Mouse (Mus musculus) intestine, embryonic 15.5 days (tissue): ENCODE data around the gene Zfp654. TPM values are rescaled to one million over a fixed set of nuclear protein-coding genes. Genes with fewer than 3 reads are reported as not detected.

Experiments used
- ATAC-seq: fragments of 200-750 bp; cut with Nextera tagmentation; 2 replicates; pipeline ENCODE4 v1.8.0; 2017; ENCODE audit warnings: moderate TSS enrichment, moderate library complexity
- H3K27ac ChIP-seq: fragments of 300-500 bp; sonication (generic); 2 replicates; pipeline ENCODE4 v1.5.1; 2015; ENCODE audit warnings: mild to moderate bottlenecking, inconsistent platforms
- H3K27me3 ChIP-seq: fragments of 300-500 bp; sonication (generic); replicated peaks from 2 replicates; pipeline ENCODE4 v1.6.1; 2015; ENCODE audit warnings: inconsistent platforms
- H3K36me3 ChIP-seq: fragments of 300-500 bp; sonication (generic); 2 replicates; pipeline ENCODE4 v1.6.1; 2015; ENCODE audit warnings: inconsistent platforms
- H3K4me1 ChIP-seq: fragments of 300-500 bp; sonication (generic); replicated peaks from 2 replicates; pipeline ENCODE4 v1.6.1; 2015; ENCODE audit warnings: inconsistent platforms
- H3K4me2 ChIP-seq: fragments of 300-500 bp; sonication (generic); replicated peaks from 2 replicates; pipeline ENCODE4 v1.6.1; 2015; ENCODE audit warnings: mild to moderate bottlenecking, inconsistent platforms
- H3K4me3 ChIP-seq: fragments of 300-500 bp; sonication (generic); replicated peaks from 2 replicates; pipeline ENCODE4 v1.5.1; 2015; ENCODE audit warnings: inconsistent platforms
- H3K9ac ChIP-seq: fragments of 300-500 bp; sonication (generic); 2 replicates; pipeline ENCODE4 v1.6.1; 2015; ENCODE audit warnings: inconsistent platforms
- H3K9me3 ChIP-seq: fragments of 300-500 bp; sonication (generic); 2 replicates; pipeline ENCODE4 v1.6.1; 2016; ENCODE audit warnings: inconsistent platforms
- WGBS: fragments of 180-500 bp; shearing (Covaris S2); methylation state at CpG from one replicate; pipeline ENCODE4 v1.1.7; 2015; 5-methylcytosine and 5-hydroxymethylcytosine counted together
- polyA plus RNA-seq: library from polyadenylated mRNA; unstranded; fragments of >200 nt; fragmentation: Nextera tagmentation; extraction: Ambion mirVana; gene quantifications from 2 replicates; pipeline ENCODE4 v1.2.1, GENCODE M21; 2015

Gene Zfp654
- polyA plus RNA-seq = 4.6 and 5.5 TPM in 2 replicates

GRCm38 (mm10) chr16:64851563-64852362 is at the start of gene Zfp654, which contains the start of gene Cggbp1:
Zfp654 (minus strand) TSS chr16:64851652.
Cggbp1 (plus strand) TSS chr16:64851996.
- ATAC-seq = peak; percentile 99

GRCm38 (mm10) chr16:64899084-64899483 is 47.6 kb upstream of the Zfp654 start:
- Histone ChIP-seq H3K27me3 (no peaks in the 10 kb centered on the region), H3K4me2 (no peak overlapping the region), H3K36me3 (no peaks in the 10 kb centered on the region), H3K4me3 (no peak overlapping the region), H3K27ac (no peak overlapping the region), H3K9me3 (no peaks in the 10 kb centered on the region), H3K4me1 (no peaks in the 10 kb centered on the region), H3K9ac (no peak overlapping the region)
- ATAC-seq = no peak
- 72% methylated on average over 2 of the region's 2 CpGs for WGBS

More at GRCm38 (mm10) chr16:64851563-64852362, at the start of gene Zfp654, which contains the start of gene Cggbp1:
- Histone ChIP-seq H3K36me3 (peaks cover 7% of the 10 kb centered on the region), H3K4me1 (peaks cover 7% of the 10 kb centered on the region), H3K27me3 (no peaks in the 10 kb centered on the region), H3K9me3 (no peaks in the 10 kb centered on the region), H3K4me3 (peak within 1 kb of the TSS; percentile 92), H3K4me2 (peak within 1 kb of the TSS; percentile 76), H3K9ac (peak within 1 kb of the TSS; percentile 96), H3K27ac (peak within 1 kb of the TSS; percentile 99)
- under 1% methylated on average over 75 of the region's 85 CpGs for WGBS

- H3K36me3 ChIP-seq = no peaks in the 10 kb centered on the region
- no peak overlapping the region for H3K9ac ChIP-seq
- ATAC-seq = no peak
- peaks cover 2% of the 10 kb centered on the region; the same call in 1 of the 2 replicates for H3K4me1 ChIP-seq
- H3K27me3 ChIP-seq = no peaks in the 10 kb centered on the region
- H3K4me3 ChIP-seq = no peak overlapping the region
- H3K27ac ChIP-seq = no peak overlapping the region
- no peak overlapping the region for H3K4me2 ChIP-seq
- no peaks in the 10 kb centered on the region for H3K9me3 ChIP-seq
- 94% methylated on average over 3 of the region's 3 CpGs for WGBS
Observed at GRCm38 (mm10) chr16:64889496-64889895, 38.0 kb upstream of the Zfp654 start.

- Histone ChIP-seq H3K9ac (no peak overlapping the region), H3K4me3 (no peak overlapping the region), H3K36me3 (no peaks in the 10 kb centered on the region), H3K4me1 (peaks cover 6% of the 10 kb centered on the region; the same call in 1 of the 2 replicates), H3K27ac (no peak overlapping the region), H3K4me2 (no peak overlapping the region), H3K9me3 (no peaks in the 10 kb centered on the region), H3K27me3 (no peaks in the 10 kb centered on the region)
- ATAC-seq = no peak
- 51% methylated on average over 4 of the region's 4 CpGs for WGBS
Observed at GRCm38 (mm10) chr16:64885547-64885946, 34.1 kb upstream of the Zfp654 start.

GRCm38 (mm10) chr16:64885142-64885541 is 33.7 kb upstream of the Zfp654 start:
- 43% methylated on average over 3 of the region's 3 CpGs for WGBS
- no peak overlapping the region for H3K27ac ChIP-seq
- no peak for ATAC-seq

GRCm38 (mm10) chr16:64884420-64884838 is 33.0 kb upstream of the Zfp654 start:
- H3K27ac ChIP-seq = no peak overlapping the region
- peak; percentile 48 for ATAC-seq
- no peak overlapping the region for H3K4me2 ChIP-seq
- no peaks in the 10 kb centered on the region for H3K27me3 ChIP-seq
- WGBS = 2% methylated on average over 3 of the region's 3 CpGs
- no peaks in the 10 kb centered on the region for H3K36me3 ChIP-seq
- no peak overlapping the region for H3K9ac ChIP-seq
- H3K9me3 ChIP-seq = no peaks in the 10 kb centered on the region
- peaks cover 6% of the 10 kb centered on the region; the same call in 1 of the 2 replicates for H3K4me1 ChIP-seq
- no peak overlapping the region for H3K4me3 ChIP-seq

More at GRCm38 (mm10) chr16:64885142-64885541, 33.7 kb upstream of the Zfp654 start:
- Histone ChIP-seq H3K36me3 (no peaks in the 10 kb centered on the region), H3K27me3 (no peaks in the 10 kb centered on the region), H3K9ac (no peak overlapping the region), H3K4me3 (no peak overlapping the region), H3K4me2 (no peak overlapping the region), H3K9me3 (no peaks in the 10 kb centered on the region), H3K4me1 (peaks cover 6% of the 10 kb centered on the region; the same call in 1 of the 2 replicates)

GRCm38 (mm10) chr16:64883896-64884295 is 32.4 kb upstream of the Zfp654 start:
- no peaks in the 10 kb centered on the region for H3K9me3 ChIP-seq
- H3K4me3 ChIP-seq = no peak overlapping the region
- no peak overlapping the region for H3K4me2 ChIP-seq
- no peak for ATAC-seq
- peaks cover 6% of the 10 kb centered on the region; the same call in 1 of the 2 replicates for H3K4me1 ChIP-seq
- no peak overlapping the region for H3K9ac ChIP-seq
- WGBS = 51% methylated on average over 5 of the region's 5 CpGs
- no peaks in the 10 kb centered on the region for H3K27me3 ChIP-seq
- H3K27ac ChIP-seq = 0 out of 2 replicates have a peak overlapping the region, but pooled peaks have one; percentile 4
- no peaks in the 10 kb centered on the region for H3K36me3 ChIP-seq

GRCm38 (mm10) chr16:64881442-64881841 is 30.0 kb upstream of the Zfp654 start:
- H3K4me1 ChIP-seq = peaks cover 6% of the 10 kb centered on the region; the same call in 1 of the 2 replicates
- ATAC-seq = no peak
- WGBS = 80% methylated on average over 2 of the region's 2 CpGs
- no peak overlapping the region for H3K4me2 ChIP-seq
- no peaks in the 10 kb centered on the region for H3K9me3 ChIP-seq
- H3K9ac ChIP-seq = no peak overlapping the region
- no peak overlapping the region for H3K4me3 ChIP-seq
- no peak overlapping the region for H3K27ac ChIP-seq
- no peaks in the 10 kb centered on the region for H3K36me3 ChIP-seq
- no peaks in the 10 kb centered on the region for H3K27me3 ChIP-seq

- WGBS = 81% methylated on average over 3 of the region's 3 CpGs
- ATAC-seq = no peak
Observed at GRCm38 (mm10) chr16:64880986-64881385, 29.5 kb upstream of the Zfp654 start.

GRCm38 (mm10) chr16:64879735-64880134 is 28.3 kb upstream of the Zfp654 start:
- Histone ChIP-seq H3K9me3 (no peaks in the 10 kb centered on the region), H3K4me1 (peaks cover 6% of the 10 kb centered on the region; the same call in 1 of the 2 replicates), H3K4me2 (no peak overlapping the region), H3K4me3 (no peak overlapping the region), H3K36me3 (no peaks in the 10 kb centered on the region), H3K27ac (no peak overlapping the region), H3K9ac (no peak overlapping the region), H3K27me3 (no peaks in the 10 kb centered on the region)
- WGBS = 33% methylated on average over 5 of the region's 5 CpGs
- ATAC-seq = peak; percentile 82

More at GRCm38 (mm10) chr16:64880986-64881385, 29.5 kb upstream of the Zfp654 start:
- H3K4me3 ChIP-seq = no peak overlapping the region
- no peaks in the 10 kb centered on the region for H3K27me3 ChIP-seq
- H3K4me1 ChIP-seq = peaks cover 6% of the 10 kb centered on the region; the same call in 1 of the 2 replicates
- H3K27ac ChIP-seq = no peak overlapping the region
- no peak overlapping the region for H3K4me2 ChIP-seq
- no peaks in the 10 kb centered on the region for H3K36me3 ChIP-seq
- no peaks in the 10 kb centered on the region for H3K9me3 ChIP-seq
- H3K9ac ChIP-seq = no peak overlapping the region

GRCm38 (mm10) chr16:64878611-64879132 is 27.2 kb upstream of the Zfp654 start:
- Histone ChIP-seq H3K4me1 (no peaks in the 10 kb centered on the region), H3K4me2 (no peak overlapping the region), H3K36me3 (no peaks in the 10 kb centered on the region), H3K4me3 (no peak overlapping the region), H3K27me3 (no peaks in the 10 kb centered on the region), H3K9ac (no peak overlapping the region), H3K9me3 (no peaks in the 10 kb centered on the region), H3K27ac (no peak overlapping the region)
- 85% methylated on average over 3 of the region's 3 CpGs for WGBS
- no peak for ATAC-seq

GRCm38 (mm10) chr16:64877314-64877713 is 25.9 kb upstream of the Zfp654 start:
- Histone ChIP-seq H3K9me3 (no peaks in the 10 kb centered on the region), H3K4me2 (no peak overlapping the region), H3K27me3 (no peaks in the 10 kb centered on the region), H3K36me3 (no peaks in the 10 kb centered on the region), H3K27ac (no peak overlapping the region), H3K9ac (no peak overlapping the region), H3K4me1 (no peaks in the 10 kb centered on the region), H3K4me3 (no peak overlapping the region)
- ATAC-seq = no peak
- WGBS = 83% methylated on average over 3 of the region's 3 CpGs
